Mouse (Mus musculus): ENCODE data around the gene Gpr4. TPM values are rescaled to one million over a fixed set of nuclear protein-coding genes. Genes with fewer than 3 reads are reported as not detected.

The Gpr4 gene
- polyA plus RNA-seq, 1 experiment from 2014 or later = 2.3 TPM

DNA sequence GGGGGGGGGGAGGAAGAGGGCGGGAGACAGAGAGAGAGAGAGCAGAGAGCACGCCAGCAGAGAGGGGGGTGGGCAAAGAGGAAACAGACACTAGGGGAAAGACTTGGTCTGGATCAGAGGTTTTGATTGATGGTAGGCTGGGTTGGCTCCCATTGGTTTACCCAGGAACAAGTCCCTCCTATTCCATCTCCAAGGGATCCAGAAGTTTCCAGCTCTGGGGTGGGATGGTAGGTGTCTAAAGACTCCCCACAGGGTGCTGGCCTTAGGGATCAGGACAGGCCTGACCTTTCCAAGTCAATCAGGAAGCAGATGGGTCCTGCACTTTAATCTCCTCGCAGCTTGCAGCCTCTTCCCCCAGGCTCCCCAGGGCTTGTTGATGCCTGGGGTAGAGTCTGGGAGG, 5.6 kb downstream of the Gpr4 start:
- Histone ChIP-seq H3K4me3 (no peak overlapping the region), H3K9ac (no peak overlapping the region), H3K27me3 (replicated peaks) (peaks cover 5% of the 10 kb centered on the region), H3K4me1 (no peaks in the 10 kb centered on the region), H3K27ac (no peak overlapping the region), H3K4me2 (replicated peaks) (no peak overlapping the region), H3K36me3 (peaks cover 4% of the 10 kb centered on the region; the same call in 1 of the 2 replicates), H3K9me3 (no peaks in the 10 kb centered on the region)
- WGBS = 16% methylated on average over 3 of the region's 3 CpGs
- no peak for ATAC-seq (ENCODE audit: low FRiP score, low read depth)

GRCm38 (mm10) chr7:19220061-19220460, 7.7 kb downstream of the Gpr4 start:
- no peak overlapping the region for H3K27ac ChIP-seq
- no peak overlapping the region for H3K4me2 ChIP-seq (replicated peaks)
- WGBS = 78% methylated on average over 3 of the region's 3 CpGs
- H3K9ac ChIP-seq = no peak overlapping the region
- no peak overlapping the region for H3K4me3 ChIP-seq
- no peaks in the 10 kb centered on the region; the same call in 1 of the 2 replicates for H3K27me3 ChIP-seq (replicated peaks)
- no peaks in the 10 kb centered on the region for H3K4me1 ChIP-seq
- ATAC-seq (ENCODE audit: low FRiP score, low read depth) = no peak
- peaks cover 4% of the 10 kb centered on the region; the same call in 1 of the 2 replicates for H3K36me3 ChIP-seq
- no peaks in the 10 kb centered on the region for H3K9me3 ChIP-seq

- Histone ChIP-seq H3K27ac (no peak overlapping the region), H3K4me3 (no peak overlapping the region), H3K4me2 (replicated peaks) (no peak overlapping the region), H3K9ac (no peak overlapping the region), H3K9me3 (no peaks in the 10 kb centered on the region), H3K4me1 (peaks cover 6% of the 10 kb centered on the region), H3K27me3 (replicated peaks) (no peaks in the 10 kb centered on the region), H3K36me3 (peaks cover 7% of the 10 kb centered on the region; the same call in 1 of the 2 replicates)
- ATAC-seq (ENCODE audit: low FRiP score, low read depth) = no peak
- WGBS = 96% methylated on average over 16 of the region's 16 CpGs
Measured at GRCm38 (mm10) chr7:19222189-19222588, 9.9 kb downstream of the Gpr4 start.

GRCm38 (mm10) chr7:19222875-19223274, 10.5 kb downstream of the Gpr4 start:
- no peak overlapping the region for H3K4me2 ChIP-seq (replicated peaks)
- H3K27ac ChIP-seq = no peak overlapping the region
- H3K4me3 ChIP-seq = no peak overlapping the region
- H3K36me3 ChIP-seq = peaks cover 7% of the 10 kb centered on the region; the same call in 1 of the 2 replicates
- no peak overlapping the region for H3K9ac ChIP-seq
- peaks cover 8% of the 10 kb centered on the region for H3K4me1 ChIP-seq
- WGBS = 94% methylated on average over 14 of the region's 14 CpGs
- H3K27me3 ChIP-seq (replicated peaks) = no peaks in the 10 kb centered on the region
- no peaks in the 10 kb centered on the region for H3K9me3 ChIP-seq
- no peak for ATAC-seq (ENCODE audit: low FRiP score, low read depth)

- no peak overlapping the region for H3K4me2 ChIP-seq (replicated peaks)
- H3K36me3 ChIP-seq = peaks cover 7% of the 10 kb centered on the region; the same call in 1 of the 2 replicates
- no peaks in the 10 kb centered on the region for H3K27me3 ChIP-seq (replicated peaks)
- H3K4me3 ChIP-seq = no peak overlapping the region
- no peak for ATAC-seq (ENCODE audit: low FRiP score, low read depth)
- 79% methylated on average over 4 of the region's 4 CpGs for WGBS
- peaks cover 17% of the 10 kb centered on the region for H3K4me1 ChIP-seq
- H3K9me3 ChIP-seq = no peaks in the 10 kb centered on the region
- no peak overlapping the region for H3K9ac ChIP-seq
- H3K27ac ChIP-seq = no peak overlapping the region
Measured at GRCm38 (mm10) chr7:19224933-19225332, 12.6 kb downstream of the Gpr4 start.

- WGBS = 20% methylated on average over 20 of the region's 20 CpGs
- H3K36me3 ChIP-seq = peaks cover 13% of the 10 kb centered on the region
- H3K27ac ChIP-seq = peak overlapping the region; percentile 58
- H3K27me3 ChIP-seq (replicated peaks) = no peaks in the 10 kb centered on the region
- H3K4me1 ChIP-seq = peaks cover 17% of the 10 kb centered on the region
- peak overlapping the region; percentile 55 for H3K4me3 ChIP-seq
- ATAC-seq (ENCODE audit: low FRiP score, low read depth) = peak; percentile 19
- no peaks in the 10 kb centered on the region for H3K9me3 ChIP-seq
- H3K4me2 ChIP-seq (replicated peaks) = peak overlapping the region; percentile 86
- H3K9ac ChIP-seq = peak overlapping the region; percentile 62
Measured at GRCm38 (mm10) chr7:19226817-19227797, 14.8 kb downstream of the Gpr4 start.

DNA sequence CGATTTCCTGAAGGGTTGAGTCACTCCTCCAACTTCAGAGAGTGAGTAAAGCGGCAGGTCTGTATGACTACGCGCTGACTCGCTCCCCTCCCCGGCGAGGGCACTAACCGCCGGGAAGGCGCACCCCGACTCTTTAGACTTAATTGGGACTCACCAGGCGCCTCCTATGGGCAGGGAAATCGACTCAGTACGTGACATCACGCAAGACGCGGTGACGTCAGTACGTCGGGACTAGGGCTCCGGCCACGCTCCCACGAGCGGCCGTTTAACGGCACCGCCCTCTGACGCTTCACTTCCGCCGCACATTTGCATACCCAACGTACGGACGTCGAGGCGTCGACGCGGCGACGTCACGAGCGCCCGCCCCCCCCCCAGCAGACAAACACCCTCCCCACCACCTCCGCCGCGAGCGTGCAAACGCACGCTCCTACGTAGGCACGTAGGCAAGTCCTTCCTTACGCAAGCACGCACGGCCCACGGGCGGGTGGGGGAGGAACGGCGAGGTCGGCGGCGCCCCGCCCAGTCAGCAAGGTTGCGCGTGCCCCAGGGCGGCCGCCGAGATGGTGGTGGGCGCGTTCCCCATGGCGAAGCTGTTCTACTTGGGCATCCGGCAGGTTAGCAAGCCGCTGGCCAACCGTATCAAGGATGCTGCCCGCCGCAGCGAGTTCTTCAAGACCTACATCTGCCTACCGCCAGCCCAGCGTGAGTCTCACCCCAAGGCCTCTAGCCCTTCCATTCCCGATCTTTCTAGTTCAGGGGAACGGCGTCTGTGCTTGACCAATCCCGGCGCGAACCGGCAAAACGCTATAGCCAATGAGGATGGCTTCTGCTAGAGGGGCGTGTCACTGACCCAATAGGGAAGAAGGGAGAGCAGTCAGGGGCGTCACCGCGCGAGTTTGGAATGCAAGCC, 15.8 kb downstream of the Gpr4 start, which contains the start of gene Opa3:
TSS of gene Opa3 (plus strand) at position 452 of the 910 bp plus-strand sequence.
- Histone ChIP-seq H3K27ac (peak within 1 kb of the TSS; percentile 97), H3K4me3 (peak within 1 kb of the TSS; percentile 55), H3K9me3 (no peaks in the 10 kb centered on the region), H3K4me1 (peaks cover 17% of the 10 kb centered on the region), H3K36me3 (peaks cover 18% of the 10 kb centered on the region), H3K27me3 (replicated peaks) (no peaks in the 10 kb centered on the region), H3K4me2 (replicated peaks) (peak within 1 kb of the TSS; percentile 86), H3K9ac (peak within 1 kb of the TSS; percentile 70)
- WGBS = under 1% methylated on average over 91 of the region's 91 CpGs
- ATAC-seq (ENCODE audit: low FRiP score, low read depth) = peak; percentile 97

DNA sequence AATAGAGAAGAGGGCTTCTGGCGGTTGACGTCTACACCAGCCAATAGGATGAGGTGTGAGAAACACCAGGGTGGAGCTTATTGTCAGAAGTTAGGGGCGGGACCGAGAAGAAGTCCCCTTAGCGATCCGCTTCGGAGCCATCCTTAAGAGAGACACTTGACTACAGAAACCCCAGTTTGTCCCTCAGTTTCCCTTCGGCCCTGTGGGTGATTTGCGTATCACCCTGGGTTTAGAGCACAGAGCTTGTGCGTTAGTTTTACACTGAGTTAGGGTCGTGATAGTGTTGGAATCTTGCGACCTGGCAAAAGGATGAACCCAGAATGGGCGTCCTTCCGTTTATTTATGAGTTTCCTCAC, 16.4 kb downstream of the Gpr4 start:
- Histone ChIP-seq H3K9ac (peak overlapping the region; percentile 64), H3K4me1 (peaks cover 17% of the 10 kb centered on the region), H3K27me3 (replicated peaks) (no peaks in the 10 kb centered on the region), H3K9me3 (no peaks in the 10 kb centered on the region), H3K4me3 (peak overlapping the region; percentile 55), H3K4me2 (replicated peaks) (peak overlapping the region; percentile 86), H3K36me3 (peaks cover 19% of the 10 kb centered on the region), H3K27ac (peak overlapping the region; percentile 60; the same call in 1 of the 2 replicates)
- ATAC-seq (ENCODE audit: low FRiP score, low read depth) = no peak
- WGBS = under 1% methylated on average over 14 of the region's 14 CpGs

GRCm38 (mm10) chr7:19229404-19229803, 17.1 kb downstream of the Gpr4 start:
- peak overlapping the region; percentile 55 for H3K4me3 ChIP-seq
- H3K4me1 ChIP-seq = peaks cover 17% of the 10 kb centered on the region
- no peak for ATAC-seq (ENCODE audit: low FRiP score, low read depth)
- H3K9ac ChIP-seq = peak overlapping the region; percentile 64
- peak overlapping the region; percentile 86 for H3K4me2 ChIP-seq (replicated peaks)
- WGBS = 51% methylated on average over 5 of the region's 5 CpGs
- H3K36me3 ChIP-seq = peaks cover 19% of the 10 kb centered on the region
- H3K27me3 ChIP-seq (replicated peaks) = no peaks in the 10 kb centered on the region
- H3K27ac ChIP-seq = 0 out of 2 replicates have a peak overlapping the region, but pooled peaks have one; percentile 60
- no peaks in the 10 kb centered on the region for H3K9me3 ChIP-seq

DNA sequence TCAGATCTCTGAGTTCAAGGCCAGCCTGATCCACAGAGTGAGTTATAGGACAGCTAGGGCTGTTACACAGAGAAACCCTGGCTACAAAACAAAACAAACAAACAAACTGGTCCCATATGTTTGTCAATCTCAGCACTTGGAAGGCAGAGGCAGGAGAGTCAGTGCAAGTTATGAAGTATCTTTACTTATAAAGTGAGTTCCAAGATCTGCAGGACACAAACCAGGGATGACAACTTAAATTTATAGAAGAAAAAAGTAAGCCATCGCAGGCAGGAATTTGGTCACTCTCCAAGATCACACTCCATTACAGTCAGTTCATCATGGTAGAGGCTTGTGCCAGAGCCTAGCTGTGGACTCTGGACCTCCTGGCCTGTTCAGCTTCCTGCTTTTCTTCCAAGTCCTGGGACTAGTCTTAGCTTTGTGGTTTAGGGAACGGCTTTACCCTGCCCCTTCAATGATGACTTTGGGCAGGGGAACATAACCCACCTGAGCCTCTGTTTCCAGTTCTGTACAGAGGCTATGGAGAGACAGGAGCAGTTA, 17.8 kb downstream of the Gpr4 start:
- Histone ChIP-seq H3K9ac (no peak overlapping the region), H3K4me3 (no peak overlapping the region)
- 96% methylated on average over 2 of the region's 2 CpGs for WGBS

DNA sequence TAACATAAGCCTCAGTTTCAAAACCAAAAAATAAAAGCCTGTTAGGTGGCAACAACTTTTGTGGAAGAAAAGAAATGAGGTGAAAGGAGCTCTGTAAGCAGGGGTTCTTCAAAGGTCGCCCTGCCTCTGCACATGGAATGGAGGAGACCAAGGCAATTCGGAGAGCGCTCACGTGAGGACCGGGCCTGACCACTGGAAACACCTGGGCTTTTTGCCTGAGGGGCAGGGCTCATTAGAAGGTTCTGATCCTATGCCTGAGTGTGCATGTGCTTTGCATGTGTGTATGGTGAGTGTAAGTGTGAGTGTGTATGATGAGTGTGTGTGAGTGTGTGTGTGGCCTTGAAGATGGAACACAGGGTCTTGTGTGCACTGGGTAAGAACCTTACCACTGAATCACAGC, 18.6 kb downstream of the Gpr4 start:
- no peaks in the 10 kb centered on the region for H3K27me3 ChIP-seq (replicated peaks)
- H3K9me3 ChIP-seq = no peaks in the 10 kb centered on the region
- H3K4me3 ChIP-seq = no peak overlapping the region
- H3K36me3 ChIP-seq = peaks cover 17% of the 10 kb centered on the region
- WGBS = 95% methylated on average over 5 of the region's 5 CpGs
- peaks cover 17% of the 10 kb centered on the region for H3K4me1 ChIP-seq
- H3K27ac ChIP-seq = no peak overlapping the region
- H3K4me2 ChIP-seq (replicated peaks) = no peak overlapping the region
- no peak for ATAC-seq (ENCODE audit: low FRiP score, low read depth)
- H3K9ac ChIP-seq = no peak overlapping the region

More for the DNA sequence above, 17.8 kb downstream of the Gpr4 start:
- H3K4me2 ChIP-seq (replicated peaks) = peak overlapping the region; percentile 86
- no peaks in the 10 kb centered on the region for H3K27me3 ChIP-seq (replicated peaks)
- H3K27ac ChIP-seq = no peak overlapping the region
- H3K9me3 ChIP-seq = no peaks in the 10 kb centered on the region
- no peak for ATAC-seq (ENCODE audit: low FRiP score, low read depth)
- H3K4me1 ChIP-seq = peaks cover 17% of the 10 kb centered on the region
- peaks cover 19% of the 10 kb centered on the region for H3K36me3 ChIP-seq

All from neural tube, embryonic 12.5 days (tissue).